Mouse (Mus musculus) brain, embryonic 14.5 days (tissue): Measurements from ENCODE around the gene Sgsh. TPM values are rescaled to one million over a fixed set of nuclear protein-coding genes. Genes with fewer than 3 reads are reported as not detected.
"Not testable (repeated sequence)": the region's sequence is repeated elsewhere in the genome, so short reads cannot be mapped to it uniquely, and the experiment has no call there.

Experiments
- DNase-seq: peaks from one replicate; pipeline ENCODE4 v3.0.0-alpha.2; 2011; ENCODE audit warnings: low read depth
- CTCF ChIP-seq: fragments of 200-500 bp; IDR thresholded peaks from 2 replicates; pipeline ENCODE4 v1.5.1; 2012; ENCODE audit warnings: inconsistent platforms, mild to moderate bottlenecking, moderate library complexity, borderline replicate concordance; ENCODE audit not compliant: insufficient read depth, insufficient read length; ENCODE audit errors: extremely low read depth
- POLR2A ChIP-seq: fragments of 200-500 bp; IDR thresholded peaks from 2 replicates; pipeline ENCODE4 v1.6.1; 2012; ENCODE audit warnings: mild to moderate bottlenecking, inconsistent platforms, borderline replicate concordance; ENCODE audit not compliant: poor library complexity, insufficient read depth, insufficient read length, severe bottlenecking; ENCODE audit errors: extremely low read depth
- polyA plus RNA-seq: library from polyadenylated mRNA; depleted of rRNA; stranded (reverse); fragments of >200 nt; gene quantifications from 2 replicates; pipeline ENCODE4 v1.2.3, GENCODE M21; 2012; rRNA removed

The Sgsh gene
- 3.6 and 5.8 TPM in 2 replicates for polyA plus RNA-seq

GRCm38 (mm10) chr11:119355443-119356385 is at the start of gene Sgsh, which contains the start of gene Slc26a11:
Gene Sgsh (minus strand): TSS chr11:119355536.
Gene Slc26a11 (plus strand): TSS chr11:119355557.
- TF ChIP-seq CTCF (no peak), POLR2A (no peak)
- peak; percentile 84 for DNase-seq

- no peak for TF ChIP-seq POLR2A
- TF ChIP-seq CTCF: peak; percentile 65; the same call in 1 of the 2 replicates
- peak; percentile 39 for DNase-seq
These were observed 49.3 kb upstream of the Sgsh start for GRCm38 (mm10) chr11:119404627-119405026.

GRCm38 (mm10) chr11:119402501-119403160 is 47.3 kb upstream of the Sgsh start:
- TF ChIP-seq CTCF: no peak
- no peak for TF ChIP-seq POLR2A
- no peak for DNase-seq

- DNase-seq: no peak
- TF ChIP-seq POLR2A (no peak), CTCF (no peak)
These were observed 41.1 kb upstream of the Sgsh start for GRCm38 (mm10) chr11:119396461-119396860.

- no peak for DNase-seq
These were observed 40.6 kb upstream of the Sgsh start for GRCm38 (mm10) chr11:119395931-119396330.

GRCm38 (mm10) chr11:119395394-119395793 is 40.1 kb upstream of the Sgsh start:
- TF ChIP-seq POLR2A: no peak
- TF ChIP-seq CTCF: no peak
- no peak for DNase-seq

More at GRCm38 (mm10) chr11:119395931-119396330, 40.6 kb upstream of the Sgsh start:
- TF ChIP-seq POLR2A: no peak

- no peak for TF ChIP-seq POLR2A
- TF ChIP-seq CTCF: no peak
- no peak for DNase-seq
These were observed 38.9 kb upstream of the Sgsh start for GRCm38 (mm10) chr11:119394210-119394609.

- TF ChIP-seq CTCF (no peak), POLR2A (no peak)
- DNase-seq: no peak
These were observed 38.1 kb upstream of the Sgsh start for GRCm38 (mm10) chr11:119393483-119393804.

GRCm38 (mm10) chr11:119392800-119393482 is 37.6 kb upstream of the Sgsh start, which contains the start of gene Rnf213:
Gene Rnf213 (plus strand): TSS chr11:119393100.
- no peak for TF ChIP-seq POLR2A
- TF ChIP-seq CTCF: peak; percentile 39; the same call in 1 of the 2 replicates
- DNase-seq: peak; percentile 52

GRCm38 (mm10) chr11:119392001-119392614 is 36.8 kb upstream of the Sgsh start:
- no peak for DNase-seq
- TF ChIP-seq POLR2A: no peak
- TF ChIP-seq CTCF: no peak

- no peak for DNase-seq
- TF ChIP-seq CTCF (no peak), POLR2A (no peak)
These were observed 36.2 kb upstream of the Sgsh start for GRCm38 (mm10) chr11:119391386-119392000.

- no peak for TF ChIP-seq POLR2A
- TF ChIP-seq CTCF: no peak
- DNase-seq: peak; percentile 28
These were observed 35.2 kb upstream of the Sgsh start for GRCm38 (mm10) chr11:119390271-119391231.

- peak; percentile 69 for DNase-seq
- TF ChIP-seq CTCF (peak; percentile 12; the same call in 1 of the 2 replicates), POLR2A (no peak)
These were observed 34.5 kb upstream of the Sgsh start for GRCm38 (mm10) chr11:119389851-119390270.

- DNase-seq: not testable (repeated sequence)
These were observed 31.9 kb upstream of the Sgsh start for GRCm38 (mm10) chr11:119387273-119387672.
